Mouse (Mus musculus): ENCODE measurements around the gene Polr2b. TPM values are rescaled to one million over a fixed set of nuclear protein-coding genes. Genes with fewer than 3 reads are reported as not detected.

The Polr2b gene
- polyA plus RNA-seq, 1 experiment from 2014 or later = 78.9 TPM

Small RNA genes lying within 50 kb of the gene (microRNA-seq; reads per million reads assigned to microRNA genes)
- not detected for gene Mir5098

Other genes starting within 250 kb of the Polr2b start
- gene Hopx, start 195.0 kb upstream of the Polr2b start, polyA plus RNA-seq (2016; fragmentation: Nextera tagmentation; extraction: Ambion mirVana) = 0.26 and 0.27 TPM in 2 replicates
- 1.2 and 2.3 TPM in 2 replicates for gene Spink2, start 98.7 kb upstream of the Polr2b start, polyA plus RNA-seq (2016; fragmentation: Nextera tagmentation; extraction: Ambion mirVana)
- gene Rest, start 44.7 kb upstream of the Polr2b start, polyA plus RNA-seq (2016; fragmentation: Nextera tagmentation; extraction: Ambion mirVana) = 56.5 and 59.7 TPM in 2 replicates
- 32.7 and 33.8 TPM in 2 replicates for gene Noa1, start 63 bp upstream of the Polr2b start, polyA plus RNA-seq (2016; fragmentation: Nextera tagmentation; extraction: Ambion mirVana)
- 17.0 and 17.5 TPM in 2 replicates for gene Igfbp7, start 97.9 kb downstream of the Polr2b start, polyA plus RNA-seq (2016; fragmentation: Nextera tagmentation; extraction: Ambion mirVana)